Mouse (Mus musculus): ENCODE results near the gene Tmem104. TPM values are rescaled to one million over a fixed set of nuclear protein-coding genes. Genes with fewer than 3 reads are reported as not detected.

Tmem104 gene
- total RNA-seq, 2 experiments from 2014 or later, result 10.9 to 12.9 TPM

DNA sequence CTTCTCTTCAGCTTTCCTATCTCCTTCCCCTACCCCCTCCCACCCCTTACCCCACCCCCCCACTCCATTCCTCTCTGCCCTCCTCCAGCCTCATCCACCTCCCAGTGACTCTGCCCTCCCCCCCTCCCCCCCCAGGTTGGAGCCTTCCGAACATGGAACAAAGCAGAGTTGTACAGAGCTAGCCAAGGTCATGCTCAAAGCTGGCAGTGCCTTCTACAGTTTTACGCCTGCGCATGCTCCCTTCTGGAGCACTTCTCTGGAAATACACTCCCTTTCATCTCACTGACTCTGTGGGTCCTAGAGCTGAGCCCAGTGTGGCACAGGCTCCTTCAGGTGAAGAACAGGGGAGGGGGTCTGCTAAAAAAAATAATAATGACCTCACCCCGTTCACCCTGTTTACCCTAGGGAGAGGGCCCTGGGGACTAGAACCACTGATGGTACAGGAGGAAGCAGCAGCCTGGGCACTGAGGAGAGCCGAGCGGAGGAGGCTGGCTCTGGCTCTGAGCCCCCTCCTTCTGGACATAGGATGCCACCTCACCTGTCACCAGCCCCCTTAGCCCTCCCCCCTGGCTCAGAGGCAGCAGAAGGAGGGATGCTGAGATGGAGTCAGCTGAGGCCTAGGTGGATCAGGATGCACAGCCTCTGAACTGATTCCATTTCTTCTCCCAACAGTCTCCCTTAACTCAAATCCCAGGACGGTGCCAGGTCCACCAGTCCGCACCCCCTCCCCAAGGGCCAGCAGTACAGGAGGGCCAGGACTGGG lies 95.6 kb downstream of the Tmem104 start:
- no peak for DNase-seq

DNA sequence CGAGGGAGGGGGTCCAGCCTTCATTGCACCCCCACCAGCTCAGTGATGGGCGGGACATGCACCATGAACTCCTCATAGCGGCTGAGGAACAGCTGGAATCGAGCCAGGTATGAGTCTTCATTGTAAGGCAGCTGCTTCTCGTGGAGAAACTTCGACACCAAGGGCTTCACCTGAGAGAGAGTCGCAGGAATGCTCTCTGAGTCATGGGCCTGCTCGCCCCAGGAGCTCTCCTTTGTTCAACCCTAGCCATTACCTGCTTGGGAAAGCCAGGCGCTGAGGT lies 96.1 kb downstream of the Tmem104 start:
- DNase-seq, result no peak

DNA sequence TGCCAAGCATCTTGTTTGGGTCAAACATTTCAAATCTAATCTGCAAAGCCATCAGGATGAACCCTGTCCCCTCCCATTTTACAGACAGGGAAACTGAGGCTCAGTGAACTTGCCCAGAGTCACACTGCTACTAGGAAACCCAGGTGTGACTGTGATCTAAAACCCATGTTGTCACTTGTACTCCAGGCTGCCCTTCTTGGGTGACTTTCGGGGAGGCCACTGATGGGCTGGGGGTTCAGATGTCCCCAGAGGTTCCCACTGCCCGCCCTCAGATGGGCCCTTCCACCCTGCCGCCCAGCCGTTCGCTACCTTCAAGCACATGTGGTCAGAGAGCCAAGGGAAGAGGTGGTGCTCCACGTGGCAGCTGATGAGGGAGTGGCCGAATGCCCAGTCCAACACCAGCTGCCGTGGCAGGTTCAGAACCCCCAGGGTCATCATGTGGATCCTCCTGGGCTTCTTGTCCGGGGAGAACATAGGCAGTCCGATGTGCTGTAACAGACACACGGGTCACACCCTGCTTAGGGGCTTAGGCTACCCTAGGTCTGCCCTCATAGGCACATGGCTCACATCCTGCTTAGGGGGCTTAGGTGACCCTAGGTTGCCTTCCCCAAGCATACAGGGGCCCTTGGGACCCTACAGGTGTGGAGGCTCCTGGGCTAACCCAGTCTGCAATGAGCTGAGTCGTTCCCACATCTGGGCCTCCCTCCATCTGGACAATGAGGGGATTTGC lies 96.8 kb downstream of the Tmem104 start:
- no peak for DNase-seq

DNA sequence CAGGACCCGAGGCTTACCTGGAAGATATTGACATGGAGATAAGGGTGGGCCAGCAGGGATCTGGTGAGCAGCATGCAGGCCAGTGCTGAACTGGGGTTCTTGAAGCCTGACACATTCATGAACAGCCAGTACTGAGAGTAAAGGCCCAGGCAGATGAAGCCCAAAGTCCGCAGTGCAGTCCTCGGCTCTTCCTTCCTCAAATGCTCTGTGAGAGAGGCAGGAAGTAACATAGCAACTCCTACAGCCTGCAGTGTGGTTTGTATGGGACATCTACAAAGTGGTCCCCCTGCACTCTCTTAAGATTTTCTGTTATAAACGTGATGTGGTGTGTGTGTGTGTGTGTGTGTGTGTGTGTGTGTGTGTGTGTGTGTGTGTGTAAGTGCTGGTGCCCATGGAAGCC lies 98.0 kb downstream of the Tmem104 start:
- no peak for DNase-seq

DNA sequence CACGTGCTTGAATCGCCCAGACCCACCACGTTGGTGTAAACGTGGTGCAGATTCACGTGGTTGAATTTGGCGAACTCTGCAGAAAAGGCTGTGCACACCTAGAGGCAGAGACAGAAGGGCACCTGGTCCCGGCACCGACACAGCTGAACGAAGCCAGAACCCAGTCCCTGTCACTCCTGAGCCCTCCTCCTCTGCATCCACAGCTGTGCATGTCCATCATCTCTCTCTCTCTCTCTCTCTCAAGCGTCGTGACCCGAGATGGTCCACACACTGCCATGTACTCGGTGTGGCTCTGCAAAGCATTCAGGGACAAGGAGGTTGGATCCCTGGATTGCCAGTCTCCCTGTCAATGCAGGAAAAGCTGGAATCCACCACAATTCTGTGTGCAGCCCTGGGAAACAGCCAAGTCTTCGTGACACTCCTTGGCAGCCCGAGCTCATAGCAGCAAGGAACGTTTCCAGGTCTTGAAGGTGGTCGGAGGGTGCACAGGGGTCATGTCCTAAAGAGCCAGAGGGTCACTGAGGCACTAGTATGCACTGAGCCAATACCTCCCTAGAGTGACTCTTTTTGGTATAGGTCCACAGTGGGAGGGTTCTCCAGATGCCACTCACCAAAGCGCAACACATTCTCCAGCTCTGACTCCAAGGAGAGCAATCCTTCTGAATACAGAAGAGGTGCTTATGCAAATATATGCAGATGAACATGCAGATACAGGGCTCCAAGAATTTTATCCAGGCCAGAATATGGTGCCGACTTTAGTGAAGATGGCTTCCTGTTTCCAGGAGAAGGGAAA lies 99.1 kb downstream of the Tmem104 start:
- no peak for DNase-seq

DNA sequence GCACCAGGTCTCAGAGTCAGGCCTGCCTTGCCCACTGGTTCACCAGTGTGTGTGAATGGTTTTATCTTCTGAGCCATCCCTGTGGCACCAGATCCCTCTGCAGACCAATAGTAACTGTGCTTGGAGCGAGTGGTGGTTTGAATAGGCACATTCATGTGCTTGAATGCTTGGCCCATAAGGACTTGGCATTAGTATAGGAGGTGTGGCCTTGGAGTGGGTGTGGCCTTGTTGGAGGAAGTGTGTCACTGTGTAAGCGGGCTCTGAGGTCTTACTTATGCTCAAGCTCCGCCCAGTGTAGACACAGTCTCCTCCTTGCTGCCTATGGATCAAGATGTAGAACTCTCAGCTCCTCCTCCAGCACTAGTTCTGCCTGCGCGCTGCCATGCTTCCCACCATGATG lies 100.1 kb downstream of the Tmem104 start:
- no peak for DNase-seq

DNA sequence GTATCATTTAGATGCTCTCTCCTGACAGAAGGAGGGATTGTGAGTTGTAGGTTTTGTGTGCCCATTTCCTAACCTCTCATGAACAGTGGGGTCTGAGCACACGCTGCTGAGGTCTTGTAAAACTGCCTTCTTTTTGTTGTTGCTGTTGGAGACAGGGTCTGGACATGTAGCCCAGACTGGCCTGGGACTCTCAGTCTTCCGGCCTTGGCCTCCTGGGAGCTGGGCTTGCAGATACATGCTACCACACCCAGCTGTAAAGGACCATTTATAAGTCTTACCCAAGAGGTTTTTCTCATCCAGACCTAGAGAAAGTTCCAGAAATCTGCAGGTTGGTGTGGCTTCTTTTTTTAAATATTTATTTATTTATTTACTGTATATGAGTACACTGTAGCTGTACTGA lies 101.0 kb downstream of the Tmem104 start:
- DNase-seq, result peak in 1 of 2 experiments; percentile 64

DNA sequence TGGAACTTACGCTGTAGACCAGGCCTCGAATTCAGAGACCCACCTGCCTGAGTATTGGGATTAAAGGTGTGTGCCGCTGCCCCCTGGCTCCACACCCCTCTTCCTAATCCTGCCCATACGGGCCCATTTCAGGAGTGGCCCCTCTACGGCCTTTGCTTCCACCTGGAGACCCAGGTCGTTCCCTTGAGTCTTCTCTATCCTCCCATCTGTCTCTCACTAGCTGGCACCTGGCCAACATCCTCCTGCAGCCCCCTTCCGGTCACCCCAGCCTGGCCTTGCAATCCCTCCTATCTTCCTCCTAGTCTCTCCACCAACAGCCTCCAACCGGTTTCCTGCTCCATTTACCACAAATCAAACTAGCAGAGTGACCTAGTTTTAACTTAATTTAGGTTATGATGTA lies 102.6 kb downstream of the Tmem104 start:
- DNase-seq, result no peak

DNA sequence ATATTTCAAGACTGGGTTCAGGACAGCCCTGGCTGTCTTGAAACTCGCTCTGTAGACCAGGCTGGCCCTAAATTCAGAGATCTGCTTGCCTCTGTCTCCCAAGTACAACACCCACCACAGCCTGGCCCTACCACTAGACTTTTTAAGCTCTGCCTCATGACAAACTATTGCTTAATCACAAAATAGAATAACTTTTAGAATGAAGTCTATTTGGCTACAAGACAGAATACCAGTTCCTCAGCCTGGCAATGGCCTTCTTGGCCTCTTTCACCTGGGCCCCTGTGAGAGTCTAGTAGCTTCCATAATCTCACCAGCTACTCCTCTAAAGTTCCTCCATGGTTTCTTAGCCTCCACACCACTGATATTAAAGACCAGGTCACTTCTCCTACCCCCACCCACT lies 103.0 kb downstream of the Tmem104 start:
- no peak for DNase-seq

DNA sequence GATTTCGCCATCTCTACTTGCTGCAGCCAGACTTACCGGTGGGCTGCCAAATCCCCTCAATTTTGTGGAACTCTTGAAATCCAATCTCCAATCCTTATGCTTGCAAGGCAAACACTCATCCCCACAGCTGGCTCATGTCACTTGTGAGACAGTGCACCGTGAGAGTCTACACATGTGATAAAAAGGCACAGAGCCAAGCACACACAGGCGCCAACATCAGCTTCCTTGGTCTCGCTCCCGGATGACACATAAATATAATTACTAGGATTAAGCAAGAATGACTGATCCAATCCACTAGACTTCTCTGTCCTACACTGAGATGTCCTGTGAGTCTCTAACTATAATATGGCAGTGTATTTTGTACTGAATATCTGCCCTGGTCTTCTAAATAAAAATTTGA lies 103.6 kb downstream of the Tmem104 start:
- DNase-seq, result peak; percentile 91 to 92

DNA sequence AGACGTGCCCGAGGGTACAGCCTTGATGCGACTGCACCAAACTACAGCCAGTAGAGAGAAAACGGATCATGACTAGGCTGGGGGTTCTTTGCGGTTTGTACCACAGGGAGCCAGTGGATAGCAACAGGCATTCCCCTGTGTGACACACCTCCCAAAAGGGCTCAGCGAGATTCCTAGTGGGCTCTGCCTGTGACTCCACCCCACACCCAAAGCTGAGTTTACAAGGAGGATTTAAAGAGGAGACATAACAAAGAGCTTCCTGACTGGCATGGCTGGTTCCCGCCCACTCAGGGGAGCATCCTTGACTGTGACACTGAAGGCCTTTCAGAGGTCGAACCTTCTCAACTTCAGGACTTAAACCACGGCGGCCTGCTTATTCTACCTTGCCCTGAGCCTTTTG lies 104.2 kb downstream of the Tmem104 start:
- no peak for DNase-seq

DNA sequence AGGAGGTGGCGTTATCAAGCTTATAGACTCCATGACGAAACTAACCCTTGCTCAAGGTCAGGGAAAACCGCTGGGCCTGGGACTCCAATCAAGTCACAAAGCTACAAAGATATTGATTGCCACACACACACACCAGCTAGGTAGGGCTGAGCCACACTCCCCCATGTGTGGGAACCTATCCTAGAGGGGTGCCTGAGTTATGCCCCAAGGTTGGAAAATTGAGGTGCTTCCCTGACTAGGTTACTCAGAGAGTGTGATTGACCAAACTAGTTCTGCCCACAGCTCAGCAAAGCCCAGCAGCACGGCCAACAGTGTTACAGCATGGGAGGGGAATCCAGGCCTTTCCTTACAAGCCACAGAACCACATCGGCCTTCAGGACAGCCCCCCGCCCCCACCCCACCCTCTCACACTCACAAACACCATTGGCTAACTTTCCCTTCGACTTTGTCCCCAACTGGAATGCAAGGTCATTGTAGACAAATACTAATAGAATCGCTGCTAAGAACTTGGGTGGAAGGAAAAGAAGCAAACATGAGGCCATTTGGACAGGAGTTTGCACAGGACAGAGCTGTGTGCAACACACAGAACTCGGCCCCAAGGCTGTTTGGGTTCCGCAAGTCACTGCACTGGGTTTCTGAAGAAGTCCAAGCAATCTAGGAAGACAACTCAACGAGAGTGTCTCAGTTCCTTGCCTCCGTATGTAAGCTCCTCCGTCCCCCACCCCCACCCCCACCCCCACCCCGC lies 105.5 kb downstream of the Tmem104 start:
- DNase-seq, result no peak

DNA sequence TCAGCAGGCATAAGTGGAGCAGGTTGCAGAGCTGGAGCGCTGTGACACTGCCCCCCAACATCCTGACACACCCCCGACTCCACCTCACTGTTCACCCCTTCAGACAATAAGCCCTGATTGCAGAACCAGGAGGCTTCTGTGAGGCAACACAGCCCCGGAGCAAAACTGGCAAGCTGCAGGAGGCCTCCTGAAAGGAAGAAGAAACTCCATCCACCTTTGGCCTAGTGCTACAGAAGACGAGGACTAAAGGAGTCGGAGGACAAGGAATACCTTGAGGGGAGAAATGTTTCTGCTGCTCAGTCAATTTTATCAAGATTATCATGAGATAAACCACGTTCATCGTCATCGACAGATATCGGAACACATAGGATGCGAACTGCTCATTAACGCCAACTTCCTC lies 108.7 kb downstream of the Tmem104 start:
- DNase-seq, result no peak

Small RNA genes lying within 50 kb of the gene (microRNA-seq; reads per million reads assigned to microRNA genes)
- gene Gm25837, result 0 reads per million in 2 experiments

Other genes with a start within 250 kb of the Tmem104 start
- not detected for gene Cd300c, start 218.3 kb upstream of the Tmem104 start, total RNA-seq (2021)
- 1 to 10 TPM in 1 of 2 experiments, under 1 TPM in 1; 0.95 to 1.7 TPM for gene Cd300ld, start 197.6 kb upstream of the Tmem104 start, total RNA-seq (2021)
- gene Cd300c2, start 185.6 kb upstream of the Tmem104 start, total RNA-seq (2021), result 1 to 10 TPM; 1.4 TPM
- gene Cd300ld2, start 171.3 kb upstream of the Tmem104 start, total RNA-seq (2021), result not detected
- under 1 TPM in 1 of 2 experiments, not detected in 1; 0.80 TPM for gene Cd300ld4, start 160.5 kb upstream of the Tmem104 start, total RNA-seq (2021)
- 1 to 10 TPM; 4.8 to 5.6 TPM for gene Cd300ld5, start 149.7 kb upstream of the Tmem104 start, total RNA-seq (2021)
- 10 to 100 TPM; 11.4 TPM for gene Cd300ld3, start 139.1 kb upstream of the Tmem104 start, total RNA-seq (2021)
- under 1 TPM; 0.25 to 0.39 TPM for gene Cd300e, start 125.3 kb upstream of the Tmem104 start, total RNA-seq (2021)
- 1 to 10 TPM in 1 of 2 experiments, under 1 TPM in 1; 0.50 to 1.2 TPM for gene Rab37, start 96.1 kb upstream of the Tmem104 start, total RNA-seq (2021)
- gene Cd300lf, start 53.5 kb upstream of the Tmem104 start, total RNA-seq (2021), result under 1 TPM in 1 of 2 experiments, not detected in 1; 0.36 TPM
- gene Slc9a3r1, start 24.1 kb upstream of the Tmem104 start, total RNA-seq (2021), result 1 to 10 TPM; 7.7 to 9.1 TPM
- gene Nat9, start 372 bp downstream of the Tmem104 start, total RNA-seq (2021), result 10 to 100 TPM; 20.7 to 25.1 TPM
- under 1 TPM; 0.27 to 0.41 TPM for gene Grin2c, start 79.8 kb downstream of the Tmem104 start, total RNA-seq (2021)
- 10 to 100 TPM in 1 of 2 experiments, 1 to 10 TPM in 1; 9.8 to 10.1 TPM for gene Fdxr, start 89.6 kb downstream of the Tmem104 start, total RNA-seq (2021)
- 1 to 10 TPM; 2.2 to 2.4 TPM for gene Fads6, start 110.2 kb downstream of the Tmem104 start, total RNA-seq (2021)
- not detected for gene Otop2, start 119.7 kb downstream of the Tmem104 start, total RNA-seq (2021)
- gene Ush1g, start 134.6 kb downstream of the Tmem104 start, total RNA-seq (2021), result under 1 TPM in 1 of 2 experiments, not detected in 1; 0.10 TPM
- not detected for gene Otop3, start 147.2 kb downstream of the Tmem104 start, total RNA-seq (2021)
- 1 to 10 TPM; 2.4 to 3.6 TPM for gene Hid1, start 180.3 kb downstream of the Tmem104 start, total RNA-seq (2021)
- gene Cdr2l, start 194.4 kb downstream of the Tmem104 start, total RNA-seq (2021), result 1 to 10 TPM; 4.4 to 4.5 TPM
- gene Mrpl58, start 216.3 kb downstream of the Tmem104 start, total RNA-seq (2021), result 100 to 1,000 TPM; 140 to 166 TPM
- 1,000 to 10,000 TPM; 2,170 to 2,492 TPM for gene Atp5h, start 232.5 kb downstream of the Tmem104 start, total RNA-seq (2021)
- gene Kctd2, start 232.6 kb downstream of the Tmem104 start, total RNA-seq (2021), result 10 to 100 TPM; 30.1 to 31.0 TPM

Data from heart, adult 18-20 months (tissue).